Mouse (Mus musculus) urinary bladder, postnatal 25 days (tissue): ENCODE results near the gene Kcnc1.

Experiments
- DNase-seq: peaks from one replicate; pipeline ENCODE4 v3.0.0; 2022; ENCODE audit warnings: low spot score

The Kcnc1 gene

DNA sequence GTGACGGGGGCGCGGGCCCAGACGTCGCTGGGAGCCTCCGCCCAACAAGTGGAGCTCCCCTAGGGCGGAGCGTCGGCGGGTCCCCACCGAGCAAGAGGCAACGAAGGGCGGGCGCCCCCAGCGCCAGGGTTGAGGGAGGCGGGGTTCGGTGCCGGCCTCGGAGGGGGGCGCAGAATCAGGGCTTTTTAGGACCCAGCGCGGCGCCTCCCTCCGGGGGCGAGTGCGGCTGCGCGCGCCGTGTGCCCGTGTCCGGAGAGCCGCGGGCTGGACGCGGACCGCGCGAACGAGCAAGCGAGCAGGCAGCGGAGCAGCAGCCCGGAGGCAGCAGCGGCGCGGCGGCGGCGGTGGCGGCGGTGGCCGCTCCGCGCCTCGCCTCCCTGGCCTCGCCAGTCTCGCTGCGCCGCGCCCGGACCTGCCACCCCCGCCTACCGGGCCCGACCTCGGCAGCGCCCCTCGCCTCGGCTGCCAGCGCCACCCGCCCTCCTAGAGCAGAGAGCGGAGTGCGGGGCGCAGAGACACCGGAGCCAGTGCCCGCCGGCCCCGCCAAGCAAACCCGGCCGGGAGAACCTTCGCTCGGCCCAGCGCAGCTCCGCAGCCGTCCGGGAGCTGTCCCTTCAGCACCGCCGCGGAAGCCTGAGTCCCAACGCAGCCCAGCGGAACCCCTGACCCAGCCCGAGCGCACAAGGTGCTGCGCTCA lies at the start of gene Kcnc1:
Gene Kcnc1 (plus strand): TSS at position 267 of the 697 bp plus-strand sequence.
- DNase-seq: peak; percentile 75

DNA sequence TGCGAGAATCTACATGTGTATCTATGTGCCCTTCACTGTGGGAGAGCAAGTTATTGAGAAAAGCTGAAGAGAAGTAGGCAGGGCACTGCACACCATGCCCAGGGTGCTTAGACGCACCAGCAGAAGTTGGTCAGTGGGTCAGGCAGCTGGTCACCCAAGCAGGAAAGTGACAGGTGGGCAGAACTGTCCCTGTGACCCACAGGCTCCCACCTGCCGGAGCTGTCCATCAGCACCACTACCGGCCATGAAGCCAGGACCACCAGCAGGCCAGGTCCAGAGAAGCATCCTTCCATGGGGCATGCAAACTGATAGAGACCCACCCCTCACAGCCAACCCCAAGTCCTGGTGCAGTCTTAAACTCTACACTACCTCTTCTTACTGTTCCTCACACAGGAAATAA lies 48.6 kb upstream of the Kcnc1 start:
- DNase-seq: no peak

DNA sequence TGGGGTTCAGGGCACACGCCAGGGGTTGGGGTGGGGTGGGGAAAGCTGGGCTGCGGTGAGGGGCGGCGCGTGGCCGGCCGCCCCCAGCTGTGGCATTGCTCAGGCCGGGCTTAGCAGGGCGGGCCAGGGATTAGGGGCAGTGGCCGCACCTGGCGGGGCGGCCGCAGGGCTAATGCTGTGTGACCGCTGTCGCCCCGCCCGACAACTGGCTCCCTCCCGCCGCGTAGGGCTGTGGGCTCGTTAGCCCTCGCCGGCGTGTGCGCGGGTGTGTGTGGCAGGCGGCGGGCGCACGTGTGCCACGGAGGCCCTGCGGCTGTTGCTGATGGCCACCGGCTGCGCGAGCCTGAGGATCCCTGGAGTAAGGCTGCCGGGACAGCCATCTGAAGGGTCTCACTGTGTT lies 47.5 kb upstream of the Kcnc1 start:
- DNase-seq: no peak

DNA sequence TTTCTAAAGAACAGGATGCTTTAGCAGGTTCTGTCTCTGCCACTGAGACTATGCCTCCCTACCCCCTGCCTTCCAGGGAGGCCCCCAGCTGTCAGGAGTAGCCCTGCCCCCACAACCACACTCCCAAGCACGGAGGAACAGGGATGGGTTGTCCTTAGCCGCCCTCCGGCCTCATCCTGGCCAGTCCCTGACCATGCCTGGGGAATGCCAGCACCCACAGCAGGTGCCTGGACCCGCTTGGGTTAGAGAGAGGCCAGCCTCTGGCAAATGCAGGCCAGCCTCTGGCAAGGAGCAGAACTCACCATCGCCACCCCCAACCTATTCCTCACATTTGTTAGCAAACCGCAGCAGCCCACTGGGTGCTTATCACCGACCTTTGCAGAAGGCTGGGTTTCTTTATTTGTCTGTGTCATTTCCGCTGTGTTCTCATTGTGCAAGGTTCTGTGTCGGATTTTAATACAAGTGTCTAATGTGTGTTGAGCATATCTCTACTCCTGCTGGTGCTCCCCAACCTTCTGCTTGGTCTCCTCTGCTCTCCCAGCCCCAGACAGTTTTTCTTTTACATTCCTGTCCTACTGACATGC lies 46.1 kb upstream of the Kcnc1 start:
- DNase-seq: no peak

DNA sequence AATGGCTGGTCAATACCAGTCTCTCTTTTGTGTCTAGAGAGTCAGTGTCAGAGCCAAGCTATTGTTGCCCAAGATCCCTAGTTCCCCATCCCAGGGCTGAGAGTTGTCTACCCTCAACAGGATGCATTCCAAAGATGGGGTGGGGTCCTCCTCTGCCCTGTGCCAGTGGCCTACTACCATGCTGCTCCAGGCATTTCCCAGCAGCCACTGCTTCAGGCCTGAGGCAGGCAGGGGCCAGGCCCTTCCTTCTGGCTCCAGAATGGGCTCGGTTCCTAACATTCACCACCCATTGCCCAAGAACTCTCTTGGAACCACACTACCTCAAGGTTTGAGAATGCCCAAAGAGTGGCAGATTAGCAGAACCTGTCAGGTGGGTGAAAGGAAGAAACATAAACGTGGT lies 43.5 kb upstream of the Kcnc1 start:
- DNase-seq: no peak

DNA sequence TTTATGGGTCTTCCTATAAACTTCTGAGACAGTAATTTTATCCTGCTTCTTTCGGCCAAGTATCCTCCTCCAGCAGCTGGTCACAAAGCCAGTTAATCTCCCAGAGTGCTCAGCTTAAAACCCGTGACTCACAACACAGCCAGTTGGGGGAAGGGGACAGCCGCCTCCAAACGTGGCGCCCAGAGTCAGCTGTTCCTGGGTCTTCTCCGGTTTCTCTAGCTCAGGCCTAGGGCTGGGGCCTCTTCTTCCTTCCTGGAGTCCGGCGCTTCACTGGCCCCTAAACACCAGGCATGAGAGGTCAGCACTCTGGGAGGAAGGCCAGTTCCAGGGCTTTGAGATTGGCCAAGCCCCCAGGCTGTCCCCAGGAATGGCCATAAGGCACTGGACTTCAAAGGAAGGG lies 43.1 kb upstream of the Kcnc1 start:
- DNase-seq: no peak

DNA sequence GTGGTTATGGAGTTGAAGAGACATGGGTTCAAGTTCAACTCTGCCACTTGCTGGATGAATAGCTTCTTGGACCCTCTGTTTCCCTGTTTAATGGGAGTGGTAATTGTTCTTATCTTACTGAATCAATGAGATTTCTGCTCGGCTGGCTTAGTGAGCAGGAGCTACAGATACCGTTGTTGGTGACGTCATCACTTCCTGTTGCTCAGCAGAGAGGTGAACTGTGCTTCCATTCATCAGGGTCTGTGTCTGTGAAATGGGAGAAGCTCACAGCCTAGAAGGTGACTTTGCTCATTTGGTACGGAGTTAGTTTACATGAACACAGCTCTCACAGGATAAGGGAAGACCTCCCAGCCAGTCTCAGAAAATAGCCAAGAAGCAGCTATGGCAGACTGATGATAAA lies 42.4 kb upstream of the Kcnc1 start:
- no peak for DNase-seq

DNA sequence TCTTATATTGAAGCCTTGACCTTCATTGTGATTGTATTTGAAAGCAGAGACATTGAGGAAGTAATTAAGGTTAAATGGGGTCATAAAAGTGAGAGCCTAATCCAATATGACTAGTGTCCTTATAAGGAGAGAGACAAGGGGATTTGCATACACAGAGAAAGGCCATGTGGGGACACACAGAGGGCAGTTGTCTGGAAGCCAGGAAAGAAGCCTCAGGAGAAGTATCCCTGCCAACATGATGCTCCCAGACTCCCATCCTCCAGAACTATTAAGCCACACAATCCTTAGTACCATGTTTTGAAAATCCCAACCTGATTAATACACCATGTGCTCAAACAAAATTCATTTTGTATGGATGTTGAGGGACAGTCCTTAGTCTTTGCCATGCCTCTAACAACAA lies 34.5 kb upstream of the Kcnc1 start:
- no peak for DNase-seq

DNA sequence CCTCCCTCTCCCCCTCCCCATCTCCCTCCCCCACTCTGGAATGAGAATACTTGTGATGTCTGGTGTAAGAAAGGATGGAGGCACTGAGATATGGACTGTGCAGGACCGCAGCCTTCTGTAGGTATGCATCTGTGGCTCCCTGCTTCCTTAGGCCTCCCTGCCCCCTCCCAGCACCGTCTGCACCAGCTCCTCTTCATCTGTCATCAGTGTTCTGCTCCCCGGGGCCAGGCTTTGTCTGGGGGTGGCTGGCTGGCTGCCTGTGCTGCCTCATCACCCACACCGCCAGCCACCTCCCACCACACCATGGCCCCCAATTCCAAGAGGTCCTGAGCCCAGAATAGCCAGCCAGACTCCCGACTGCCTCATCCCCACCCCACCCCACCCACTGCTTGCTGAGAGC lies 32.1 kb upstream of the Kcnc1 start:
- DNase-seq: no peak

DNA sequence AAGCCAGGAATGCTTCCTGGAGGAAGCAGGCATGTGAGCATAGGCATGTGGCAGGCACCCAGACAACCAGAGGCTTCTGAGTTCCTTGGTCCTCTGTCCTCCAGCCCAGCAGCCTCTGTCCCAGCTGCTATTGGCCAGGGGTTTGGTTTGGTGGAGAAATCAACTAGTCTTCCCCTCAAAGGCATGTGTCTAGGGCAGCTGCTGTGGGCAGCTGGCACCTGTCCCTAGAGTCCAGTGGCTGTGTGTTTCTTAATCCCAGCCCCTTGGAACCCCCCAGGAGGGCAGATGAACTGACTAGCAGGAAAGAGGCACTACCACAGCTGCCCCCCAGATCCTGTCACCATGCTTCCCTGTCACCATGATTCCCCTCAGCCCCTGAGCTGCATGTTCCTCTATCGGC lies 30.5 kb upstream of the Kcnc1 start:
- no peak for DNase-seq

DNA sequence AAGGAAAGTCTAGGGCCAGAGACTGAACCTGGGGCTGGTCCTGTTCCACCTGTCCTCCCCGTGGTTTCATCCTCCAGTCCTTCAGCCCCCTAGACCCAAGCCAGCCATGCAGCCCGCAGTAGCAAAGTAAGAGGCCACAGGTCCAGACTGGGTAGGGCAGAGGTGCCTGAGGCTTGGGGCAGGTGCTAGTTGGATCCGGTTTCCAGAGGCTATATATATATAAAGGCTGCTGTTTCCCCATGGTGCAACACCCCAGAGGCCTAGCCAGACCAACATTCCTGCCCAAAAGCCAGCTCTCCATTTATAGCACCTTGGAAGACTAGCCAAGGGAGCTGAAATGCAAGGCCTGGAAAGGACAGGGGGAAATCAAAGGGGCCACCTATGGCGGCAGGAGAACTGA lies 25.2 kb upstream of the Kcnc1 start:
- no peak for DNase-seq

DNA sequence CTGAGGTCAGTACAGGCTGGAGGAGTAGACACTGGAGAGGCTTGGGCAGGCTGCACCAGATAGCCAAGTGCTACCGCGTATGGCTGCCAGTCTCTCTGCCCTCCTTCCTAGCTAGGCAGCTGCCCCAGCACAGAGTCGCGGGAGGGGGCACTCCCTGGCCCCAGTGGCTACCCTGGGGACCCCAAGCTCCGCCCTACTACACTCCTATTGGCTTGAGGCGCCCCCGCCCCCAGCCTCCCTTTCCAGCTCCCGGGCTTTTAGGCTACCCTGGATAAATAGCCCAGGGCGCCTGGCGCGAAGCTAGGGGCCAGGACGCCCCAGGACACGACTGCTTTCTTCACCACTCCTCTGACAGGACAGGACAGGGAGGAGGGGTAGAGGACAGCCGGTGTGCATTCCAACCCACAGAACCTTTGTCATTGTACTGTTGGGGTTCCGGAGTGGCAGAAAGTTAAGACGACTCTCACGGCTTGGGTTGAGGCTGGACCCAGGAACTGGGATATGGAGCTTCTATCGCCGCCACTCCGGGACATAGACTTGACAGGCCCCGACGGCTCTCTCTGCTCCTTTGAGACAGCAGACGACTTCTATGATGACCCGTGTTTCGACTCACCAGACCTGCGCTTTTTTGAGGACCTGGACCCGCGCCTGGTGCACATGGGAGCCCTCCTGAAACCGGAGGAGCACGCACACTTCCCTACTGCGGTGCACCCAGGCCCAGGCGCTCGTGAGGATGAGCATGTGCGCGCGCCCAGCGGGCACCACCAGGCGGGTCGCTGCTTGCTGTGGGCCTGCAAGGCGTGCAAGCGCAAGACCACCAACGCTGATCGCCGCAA lies 19.9 kb upstream of the Kcnc1 start, which contains the start of gene Myod1:
Gene Myod1 (plus strand): TSS at position 303 of the 836 bp plus-strand sequence.
- DNase-seq: no peak

DNA sequence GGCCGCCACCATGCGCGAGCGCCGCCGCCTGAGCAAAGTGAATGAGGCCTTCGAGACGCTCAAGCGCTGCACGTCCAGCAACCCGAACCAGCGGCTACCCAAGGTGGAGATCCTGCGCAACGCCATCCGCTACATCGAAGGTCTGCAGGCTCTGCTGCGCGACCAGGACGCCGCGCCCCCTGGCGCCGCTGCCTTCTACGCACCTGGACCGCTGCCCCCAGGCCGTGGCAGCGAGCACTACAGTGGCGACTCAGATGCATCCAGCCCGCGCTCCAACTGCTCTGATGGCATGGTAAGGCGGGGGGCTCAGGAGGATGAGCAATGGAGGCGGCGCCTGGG lies 19.3 kb upstream of the Kcnc1 start:
- DNase-seq: no peak

DNA sequence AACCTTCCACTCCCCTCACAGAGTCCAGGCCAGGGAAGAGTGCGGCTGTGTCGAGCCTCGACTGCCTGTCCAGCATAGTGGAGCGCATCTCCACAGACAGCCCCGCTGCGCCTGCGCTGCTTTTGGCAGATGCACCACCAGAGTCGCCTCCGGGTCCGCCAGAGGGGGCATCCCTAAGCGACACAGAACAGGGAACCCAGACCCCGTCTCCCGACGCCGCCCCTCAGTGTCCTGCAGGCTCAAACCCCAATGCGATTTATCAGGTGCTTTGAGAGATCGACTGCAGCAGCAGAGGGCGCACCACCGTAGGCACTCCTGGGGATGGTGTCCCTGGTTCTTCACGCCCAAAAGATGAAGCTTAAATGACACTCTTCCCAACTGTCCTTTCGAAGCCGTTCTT lies 18.2 kb upstream of the Kcnc1 start:
- no peak for DNase-seq

DNA sequence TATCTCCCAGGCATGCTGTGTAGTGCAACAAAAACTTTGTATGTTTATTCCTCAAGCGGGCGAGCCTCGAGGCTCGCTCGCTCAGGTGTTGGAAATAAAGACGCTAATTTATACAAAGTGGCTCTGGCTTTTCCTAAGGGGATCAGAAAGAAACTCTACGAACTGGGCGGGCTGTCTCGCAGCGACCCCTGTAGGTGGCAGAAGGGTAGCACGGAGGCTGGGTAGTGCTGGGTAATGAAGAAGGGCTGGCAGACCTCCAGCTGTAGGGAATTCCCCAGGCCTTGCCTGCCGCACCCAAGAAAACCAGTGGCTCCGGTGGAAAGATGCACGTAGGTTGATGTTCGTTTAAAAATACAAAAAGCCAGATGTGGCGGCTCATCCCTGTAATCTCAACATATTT lies 17.3 kb upstream of the Kcnc1 start:
- DNase-seq: peak; percentile 31

DNA sequence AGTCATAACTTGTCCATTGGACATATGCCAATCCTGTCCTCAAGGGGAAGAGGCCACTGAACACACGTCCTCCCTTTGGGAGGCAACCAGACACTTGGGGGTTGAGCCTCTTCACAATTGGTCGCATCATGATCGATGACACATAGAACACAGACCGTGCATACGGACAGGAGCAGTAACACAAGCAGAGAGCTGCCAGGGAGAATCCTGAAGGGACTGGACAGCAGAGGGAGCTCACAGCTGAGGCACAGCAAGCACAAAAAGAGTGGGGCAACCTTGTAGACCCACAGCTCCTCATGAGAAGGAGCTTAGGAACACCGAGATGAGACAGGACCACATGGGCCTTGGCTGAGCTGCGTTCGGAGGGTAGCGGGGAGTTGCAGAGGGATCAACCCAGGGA lies 15.7 kb upstream of the Kcnc1 start:
- no peak for DNase-seq

DNA sequence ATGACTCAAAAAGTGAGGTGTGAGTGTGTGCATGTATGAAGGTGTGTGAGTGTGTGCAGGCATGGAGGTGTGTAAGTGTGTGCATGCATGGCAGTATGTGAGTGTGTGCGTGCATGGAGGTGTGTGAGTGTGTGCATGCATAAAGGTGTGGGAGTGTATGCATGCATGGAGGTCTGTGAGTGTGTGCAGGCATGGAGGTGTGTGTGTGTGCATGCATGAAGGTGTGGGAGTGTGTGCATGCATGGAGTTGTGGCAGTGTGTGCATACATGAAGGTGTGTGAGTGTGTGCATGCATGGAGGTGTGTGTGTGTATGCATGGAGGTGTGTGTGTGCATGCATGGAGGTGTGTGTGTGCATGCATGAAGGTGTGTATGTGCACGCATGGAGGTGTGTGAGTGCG lies 8.9 kb upstream of the Kcnc1 start:
- DNase-seq: no peak

DNA sequence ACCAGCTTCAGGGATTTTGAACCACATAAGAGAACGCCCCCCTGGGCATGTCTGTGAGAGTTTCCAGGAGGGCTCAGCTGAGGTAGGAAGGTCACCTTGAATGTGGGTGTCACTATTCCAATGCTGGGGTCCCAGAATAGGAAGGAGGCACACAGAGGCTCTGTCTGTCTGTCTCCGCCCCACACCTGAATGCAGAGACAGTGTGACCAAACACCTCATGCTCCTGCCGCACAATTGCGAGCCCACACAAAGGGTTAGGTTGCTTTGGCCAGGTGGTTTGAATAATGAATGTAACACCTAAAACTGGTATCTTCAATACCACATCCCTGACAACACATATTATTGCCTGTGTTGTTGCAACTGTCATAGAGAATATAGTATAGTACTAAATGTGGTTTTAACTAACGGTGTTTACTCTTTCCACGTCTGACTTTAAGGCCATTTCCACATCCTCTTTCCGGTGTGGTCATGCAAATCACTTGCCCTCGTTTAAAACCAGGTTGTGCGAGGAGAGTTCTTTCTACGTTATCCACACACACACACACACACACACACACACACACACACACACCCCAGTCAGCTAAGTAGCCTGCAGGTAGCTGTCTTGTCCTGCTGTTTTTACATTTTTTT lies 6.7 kb upstream of the Kcnc1 start:
- no peak for DNase-seq

DNA sequence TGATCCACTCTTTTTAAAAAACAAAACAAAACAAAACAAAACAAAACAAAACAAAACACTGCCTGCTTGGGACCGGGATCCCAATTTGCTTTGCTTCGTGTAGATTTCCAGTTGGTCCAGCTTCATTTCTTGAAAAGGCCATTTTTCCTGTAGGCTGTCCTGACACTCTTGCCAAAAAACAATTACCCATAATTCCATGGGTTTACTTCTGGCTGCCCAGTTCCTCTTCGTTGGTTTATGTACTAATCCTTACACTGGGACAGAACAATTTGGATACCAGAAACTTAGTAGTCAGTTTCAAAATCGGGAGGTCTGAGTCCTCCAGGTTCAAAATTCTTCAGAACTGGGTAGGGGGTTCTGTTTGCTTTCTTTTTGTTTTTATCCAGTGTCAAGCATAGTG lies 6.1 kb upstream of the Kcnc1 start:
- DNase-seq: no peak

DNA sequence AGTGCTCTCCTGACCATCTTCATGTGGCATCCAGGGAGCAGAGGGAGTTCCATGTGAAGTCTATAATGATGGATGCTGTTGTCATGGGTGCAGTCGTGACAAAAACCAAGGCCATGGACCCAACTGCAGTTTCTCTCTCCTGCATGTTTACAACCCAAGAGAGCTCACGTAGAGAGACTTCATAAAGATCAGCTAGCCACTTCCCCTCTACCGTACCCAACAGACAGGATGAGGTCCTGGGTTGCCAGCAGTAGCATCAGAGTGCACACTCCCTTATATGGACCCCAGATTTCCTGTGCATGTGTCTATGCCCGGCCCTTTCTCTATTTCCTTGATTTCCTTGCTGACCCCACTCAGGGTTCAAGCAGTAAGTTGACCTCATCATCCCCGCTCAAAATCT lies 4.6 kb upstream of the Kcnc1 start:
- DNase-seq: no peak

DNA sequence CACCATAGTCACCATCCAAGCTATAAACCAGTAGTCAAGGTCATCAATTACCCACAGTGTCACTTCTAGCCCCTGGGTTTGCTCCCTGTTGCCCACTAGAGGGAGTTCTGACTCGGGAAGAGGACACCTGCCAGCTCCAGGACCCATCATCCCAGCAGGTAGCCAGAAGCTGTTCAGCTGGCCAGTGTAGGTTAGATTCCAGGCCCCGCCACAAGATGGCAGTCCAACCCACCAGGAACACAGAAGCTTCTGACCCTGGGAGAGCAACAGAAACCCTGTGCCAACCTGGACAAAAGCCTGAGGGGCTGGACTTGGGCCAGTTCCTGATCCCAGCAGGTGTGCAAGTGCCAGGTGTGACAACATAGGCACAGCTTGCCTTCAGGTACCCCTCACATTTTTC lies 3.2 kb upstream of the Kcnc1 start:
- peak; percentile 67 for DNase-seq

DNA sequence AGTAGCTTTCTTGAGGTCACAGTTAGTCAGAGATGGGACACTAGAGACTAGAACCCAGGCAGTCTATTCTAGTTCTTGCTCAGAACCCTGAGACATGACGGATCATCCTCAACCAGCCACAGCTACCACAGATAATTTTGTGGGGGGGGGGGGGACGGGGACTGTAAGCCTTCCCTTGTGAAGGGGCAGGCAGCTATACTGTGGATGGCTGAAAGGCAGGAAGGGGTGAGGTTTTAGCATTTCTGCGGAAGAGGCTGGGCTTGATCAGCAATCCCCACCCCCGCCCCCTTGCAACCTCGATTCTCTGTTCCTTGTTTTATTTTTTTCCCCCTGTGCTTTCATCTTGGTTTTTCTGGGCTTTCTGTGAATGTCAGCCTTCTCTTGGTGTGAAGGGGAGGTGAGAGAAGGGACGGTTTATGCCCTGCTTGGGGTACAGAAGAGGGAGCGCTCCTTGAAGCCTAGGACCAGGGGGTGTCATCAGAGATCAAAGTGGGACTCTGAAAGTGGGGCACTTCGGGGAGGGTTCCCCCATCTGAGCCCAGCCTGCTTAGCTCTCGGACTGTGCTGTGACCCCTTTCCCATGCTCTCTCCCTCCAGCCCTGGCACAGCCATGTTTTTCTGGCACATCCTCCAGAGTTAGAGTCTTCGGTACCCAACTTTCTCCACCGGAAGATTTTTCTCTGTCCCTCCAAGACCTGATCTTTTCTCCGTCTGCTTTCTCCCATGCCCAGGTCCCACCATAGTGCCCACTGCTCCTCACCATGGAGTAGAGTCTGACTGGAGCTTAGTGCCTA lies 2.4 kb upstream of the Kcnc1 start:
- no peak for DNase-seq
